In genomic region chr2:165064489-165064888, GRCm38 (mm10) we compare ENCODE assay signal across 20 mouse cellular contexts. TPM values are rescaled to one million over a fixed set of nuclear protein-coding genes. Genes with fewer than 3 reads are reported as not detected.
DNase-seq lines count a peak whose midpoint lies in the region; ATAC-seq lines count a peak whose summit lies in the region.
"Had no signal": no experiment of that assay in that cellular context is flagged by ENCODE, and none has a peak within 500 bp of the region (broad histone marks: within the 10 kb centered on the region; RNA-seq: fewer than 3 reads in every experiment).

No protein-coding gene starts in this region.

- 0 out of 2 replicates have a peak, but pooled peaks have one; percentile 24 for ATAC-seq in midbrain, embryonic 13.5 days
- ATAC-seq: Patski had no signal

- no peak overlapping the region for H3K4me3 ChIP-seq in midbrain, embryonic 13.5 days (replicated peaks)
- H3K4me3 ChIP-seq in midbrain, embryonic 10.5 days = no peak overlapping the region
- H3K4me3 ChIP-seq: erythroblast, embryonic 14.5 days; layer of hippocampus, adult 2 months; limb, embryonic 13.5 days; myocyte had no signal

- peaks cover 2% of the 10 kb centered on the region; the same call in 1 of the 2 replicates for H3K27me3 ChIP-seq in midbrain, embryonic 13.5 days
- H3K27me3 ChIP-seq in midbrain, embryonic 10.5 days (ENCODE audit: low read depth, poor library complexity, severe bottlenecking) = peaks cover 2% of the 10 kb centered on the region; the same call in 1 of the 2 replicates
- H3K27me3 ChIP-seq: Patski had no signal

- H3K4me1 ChIP-seq in midbrain, embryonic 13.5 days (replicated peaks) = 0 out of 2 replicates have a peak, but pooled peaks cover 5% of the 10 kb centered on the region
- H3K4me1 ChIP-seq in midbrain, embryonic 10.5 days = peaks cover 3% of the 10 kb centered on the region
- H3K4me1 ChIP-seq: limb, embryonic 13.5 days had no signal

- H3K27ac ChIP-seq in midbrain, embryonic 13.5 days = no peak overlapping the region
- H3K27ac ChIP-seq in midbrain, embryonic 10.5 days (replicated peaks) = no peak overlapping the region
- H3K27ac ChIP-seq: layer of hippocampus, adult 2 months; limb, embryonic 13.5 days had no signal

- DNase-seq in kidney, postnatal 4 days = peak; percentile 42 to 51
- DNase-seq in kidney, adult 11 months = no peak
- DNase-seq in midbrain, embryonic 10.5 days (ENCODE audit: low spot score) = no peak
- peak; percentile 62 to 72 for DNase-seq in left cerebral cortex, adult 9 months (ENCODE audit: low spot score in 2 of 2)
- DNase-seq in right cerebral cortex, postnatal 36 days (ENCODE audit: low spot score in 2 of 2) = peak; percentile 77 to 86
- no peak for DNase-seq in B cell, adult 2 months
- DNase-seq in c-Kit-positive CD71-positive TER-119-positive erythroid progenitor cells, embryonic 14.5 days (ENCODE audit: low spot score) = no peak
- DNase-seq: cerebellum, adult 9-11 months; gastrocnemius, postnatal 14 days; spleen, adult 18-20 months; thymus, postnatal 4 days had no signal

- H3K9ac ChIP-seq in midbrain, embryonic 13.5 days (replicated peaks) = no peak overlapping the region
- H3K9ac ChIP-seq: limb, embryonic 13.5 days had no signal

- no peak overlapping the region for H3K4me2 ChIP-seq in midbrain, embryonic 13.5 days (replicated peaks)
- H3K4me2 ChIP-seq: limb, embryonic 13.5 days; midbrain, embryonic 11.5 days had no signal

- 66% methylated on average over 7 of the region's 7 CpGs for WGBS in midbrain, embryonic 13.5 days
- WGBS in midbrain, embryonic 10.5 days = 71% methylated on average over 7 of the region's 7 CpGs

- no peaks in the 10 kb centered on the region for H3K9me3 ChIP-seq in midbrain, embryonic 13.5 days
- no peaks in the 10 kb centered on the region for H3K9me3 ChIP-seq in midbrain, embryonic 10.5 days (replicated peaks)
- H3K9me3 ChIP-seq: limb, embryonic 13.5 days had no signal

- no peaks in the 10 kb centered on the region for H3K36me3 ChIP-seq in midbrain, embryonic 13.5 days
- H3K36me3 ChIP-seq in midbrain, embryonic 10.5 days = no peaks in the 10 kb centered on the region
- H3K36me3 ChIP-seq: limb, embryonic 13.5 days had no signal

RNA-seq across cellular contexts. Expression of gene Cd40, which starts 9.1 kb away (rescaled TPM):
- 7.6 and 8.6 TPM in 2 replicates for polyA plus RNA-seq in midbrain, embryonic 13.5 days (2015; fragmentation: Nextera tagmentation; extraction: Ambion mirVana)
- polyA plus RNA-seq in midbrain, embryonic 10.5 days (2016; fragmentation: Nextera tagmentation; extraction: Ambion mirVana) = 6.4 and 8.1 TPM in 2 replicates

RNA-seq across cellular contexts. Expression of gene 1700025C18Rik, which starts 26.1 kb away (rescaled TPM):
- not detected in 2 replicates for polyA plus RNA-seq in midbrain, embryonic 13.5 days (2015; fragmentation: Nextera tagmentation; extraction: Ambion mirVana)
- polyA plus RNA-seq in midbrain, embryonic 10.5 days (2016; fragmentation: Nextera tagmentation; extraction: Ambion mirVana) = not detected in 2 replicates
- polyA plus RNA-seq: erythroblast, embryonic 14.5 days; limb, embryonic 13.5 days; liver, embryonic 16.5 days; midbrain, embryonic 11.5 days; myocyte; Patski; stomach, embryonic 16.5 days had no signal

RNA-seq across cellular contexts. Expression of gene Ncoa5, which starts 29.8 kb away (rescaled TPM):
- polyA plus RNA-seq in midbrain, embryonic 13.5 days (2015; fragmentation: Nextera tagmentation; extraction: Ambion mirVana) = 132 and 137 TPM in 2 replicates
- 95.1 and 109 TPM in 2 replicates for polyA plus RNA-seq in midbrain, embryonic 10.5 days (2016; fragmentation: Nextera tagmentation; extraction: Ambion mirVana)

Comparison
In these comparisons a context has a peak if more than half of its experiments do, and no peak if none do; other contexts are left out.
1. DNase-seq: peak in kidney, postnatal 4 days (2 of 2), left cerebral cortex, adult 9 months (2 of 2) and right cerebral cortex, postnatal 36 days (2 of 2); none in kidney, adult 11 months (single experiment), midbrain, embryonic 10.5 days (single experiment), B cell, adult 2 months (0 of 2) and c-Kit-positive CD71-positive TER-119-positive erythroid progenitor cells, embryonic 14.5 days (single experiment).